Mouse (Mus musculus) granulocyte monocyte progenitor cell, adult 5-6 weeks (primary cell): ENCODE measurements at regions not wholly inside any gene's neighbourhood (a gene's known extent, or its start where the extent isn't known, plus 50 kb on each side); places are given as distances from the start of the nearest gene placed in this dataset.
"Not testable (repeated sequence)": the region's sequence is repeated elsewhere in the genome, so short reads cannot be mapped to it uniquely, and the experiment has no call there.

ENCODE experiments used
- ATAC-seq: replicated peaks from 2 replicates; pipeline ENCODE4 v1.8.0; 2016; ENCODE audit warnings: mild to moderate bottlenecking, moderate TSS enrichment, inconsistent platforms; ENCODE audit not compliant: poor library complexity, severe bottlenecking

GRCm38 (mm10) chr2:53605829-53606228 is 414.3 kb downstream of the Arl6ip6 start:
- ATAC-seq: no peak

GRCm38 (mm10) chr2:53619681-53620080 is 428.2 kb downstream of the Arl6ip6 start:
- ATAC-seq: no peak

GRCm38 (mm10) chr2:53632816-53633474 is 441.4 kb downstream of the Arl6ip6 start:
- not testable (repeated sequence) for ATAC-seq

- peak; percentile 99 for ATAC-seq
Observed at GRCm38 (mm10) chr2:53668599-53669372, 416.6 kb downstream of the Rprm start.

GRCm38 (mm10) chr2:53680350-53681011 is 404.9 kb downstream of the Rprm start:
- ATAC-seq: peak; percentile 35; the same call in 1 of the 2 replicates

- ATAC-seq: no peak
Observed at GRCm38 (mm10) chr2:53682599-53682998, 402.8 kb downstream of the Rprm start.

GRCm38 (mm10) chr2:53687281-53687680 is 398.1 kb downstream of the Rprm start:
- no peak for ATAC-seq

- ATAC-seq: peak; percentile 52
Observed at GRCm38 (mm10) chr2:53689223-53689880, 396.0 kb downstream of the Rprm start.

- ATAC-seq: no peak
Observed at GRCm38 (mm10) chr2:53691580-53692118, 393.7 kb downstream of the Rprm start.

GRCm38 (mm10) chr2:53711213-53711612 is 374.1 kb downstream of the Rprm start:
- no peak for ATAC-seq

- no peak for ATAC-seq
Observed at GRCm38 (mm10) chr2:53713106-53713640, 372.2 kb downstream of the Rprm start.

GRCm38 (mm10) chr2:53715017-53715416 is 370.3 kb downstream of the Rprm start:
- no peak for ATAC-seq

- no peak for ATAC-seq
Observed at GRCm38 (mm10) chr2:53723231-53723630, 362.1 kb downstream of the Rprm start.

GRCm38 (mm10) chr2:53728693-53729092 is 356.7 kb downstream of the Rprm start:
- ATAC-seq: no peak

- no peak for ATAC-seq
Observed at GRCm38 (mm10) chr2:53730451-53730850, 354.9 kb downstream of the Rprm start.

- no peak for ATAC-seq
Observed at GRCm38 (mm10) chr2:53763486-53763885, 321.9 kb downstream of the Rprm start.

GRCm38 (mm10) chr2:53782035-53782434 is 303.3 kb downstream of the Rprm start:
- peak; percentile 67 for ATAC-seq

- ATAC-seq: peak; percentile 71
Observed at GRCm38 (mm10) chr2:53788599-53788998, 296.8 kb downstream of the Rprm start.

GRCm38 (mm10) chr2:53796605-53797004 is 288.7 kb downstream of the Rprm start:
- no peak for ATAC-seq

- no peak for ATAC-seq
Observed at GRCm38 (mm10) chr2:53803666-53804065, 281.7 kb downstream of the Rprm start.
